Mouse (Mus musculus): Measurements from ENCODE around the gene Mageb5. TPM values are rescaled to one million over a fixed set of nuclear protein-coding genes. Genes with fewer than 3 reads are reported as not detected.
"Not testable (repeated sequence)": the region's sequence is repeated elsewhere in the genome, so short reads cannot be mapped to it uniquely, and the experiment has no call there.

Gene Mageb5
- total RNA-seq (2021) = not detected
- long read RNA-seq, experiment 1 = 0 reads
- long read RNA-seq, experiment 2 = 0 reads

- DNase-seq (ENCODE audit: low spot score in 2 of 2) = not testable (repeated sequence)
Measured at GRCm38 (mm10) chrX:91782918-91783317, at the start of gene Mageb5. Gene Mageb5, minus strand, starts transcription at chrX:91783018.

- not testable (repeated sequence) for DNase-seq (ENCODE audit: low spot score in 2 of 2)
Measured at GRCm38 (mm10) chrX:91759591-91760226, 23.1 kb downstream of the Mageb5 start.

Other genes with a start within 250 kb of the Mageb5 start
- gene 1700084M14Rik, start 207.1 kb downstream of the Mageb5 start, total RNA-seq (2021) = not detected
- gene Gm14781, start 150.8 kb downstream of the Mageb5 start, total RNA-seq (2021) = not detected
- gene Mageb1, start 233.3 kb upstream of the Mageb5 start, total RNA-seq (2021) = not detected

All from adrenal gland, adult 18-20 months (tissue).